Mouse (Mus musculus) adrenal gland, postnatal 14 days (tissue): ENCODE measurements around the gene Dgkh. TPM values are rescaled to one million over a fixed set of nuclear protein-coding genes. Genes with fewer than 3 reads are reported as not detected.
"Not testable (repeated sequence)": the region's sequence is repeated elsewhere in the genome, so short reads cannot be mapped to it uniquely, and the experiment has no call there.

Experiments used
- DNase-seq: peaks from one replicate; pipeline ENCODE4 v3.0.0; 2021; ENCODE audit warnings: mixed read lengths
- long read RNA-seq, 2 experiments: library from polyadenylated mRNA; stranded (forward); transcript quantifications; one replicate each; pipeline ENCODE4 v2.0.0; 2021
- total RNA-seq: library from RNA; stranded (reverse); gene quantifications from 2 replicates; pipeline ENCODE4 v1.2.3, GENCODE M21; 2021

Gene Dgkh
- total RNA-seq: 11.0 and 12.1 TPM in 2 replicates
- long read RNA-seq, experiment 1, full-length matches to known transcripts: 1 of 2 reads
- long read RNA-seq, experiment 1, partial matches to known transcripts: 1 of 2 reads
- long read RNA-seq, experiment 1, other reads (novel, unspliced or antisense): 0 of 2 reads
- long read RNA-seq, experiment 2, partial matches to known transcripts: 2 of 4 reads
- long read RNA-seq, experiment 2, other reads (novel, unspliced or antisense): 2 of 4 reads

DNA sequence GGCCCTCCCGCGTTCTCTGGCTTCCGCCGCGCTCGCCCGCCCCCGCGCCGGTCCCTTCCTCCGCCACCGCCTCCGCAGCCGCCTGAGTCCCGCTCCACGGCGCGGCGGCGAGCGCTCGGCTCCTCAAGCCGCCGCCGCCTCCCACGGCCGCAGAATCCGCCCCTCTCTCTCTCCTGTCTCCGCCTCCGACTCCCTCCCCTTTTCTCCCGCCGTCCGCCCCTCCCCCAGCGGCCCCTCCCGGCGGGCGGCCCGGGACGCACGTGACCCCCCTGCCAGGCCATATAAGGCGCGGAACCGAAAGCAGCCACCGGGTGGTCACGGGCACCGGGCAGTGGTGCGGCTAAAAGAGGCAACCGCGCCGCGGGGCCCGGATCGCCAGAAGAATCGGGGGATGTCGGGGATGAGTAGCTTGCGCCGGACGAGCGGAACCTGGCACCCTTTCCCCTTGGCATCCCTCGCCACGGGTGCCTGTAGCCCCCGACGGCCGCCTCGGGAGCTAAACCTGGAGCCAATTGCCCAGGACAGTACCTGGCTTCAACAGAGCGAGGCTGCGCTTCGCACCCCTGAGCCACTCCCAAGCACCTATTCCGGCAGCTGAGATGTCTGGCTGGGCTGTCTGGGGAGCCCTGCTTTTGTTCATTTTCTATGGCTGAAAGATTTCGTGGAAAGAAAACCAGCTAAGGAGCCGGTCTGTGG is at the start of gene Dgkh:
Gene Dgkh (minus strand): TSS at position 160 of the 696 bp plus-strand sequence.
- peak; percentile 95 for DNase-seq

DNA sequence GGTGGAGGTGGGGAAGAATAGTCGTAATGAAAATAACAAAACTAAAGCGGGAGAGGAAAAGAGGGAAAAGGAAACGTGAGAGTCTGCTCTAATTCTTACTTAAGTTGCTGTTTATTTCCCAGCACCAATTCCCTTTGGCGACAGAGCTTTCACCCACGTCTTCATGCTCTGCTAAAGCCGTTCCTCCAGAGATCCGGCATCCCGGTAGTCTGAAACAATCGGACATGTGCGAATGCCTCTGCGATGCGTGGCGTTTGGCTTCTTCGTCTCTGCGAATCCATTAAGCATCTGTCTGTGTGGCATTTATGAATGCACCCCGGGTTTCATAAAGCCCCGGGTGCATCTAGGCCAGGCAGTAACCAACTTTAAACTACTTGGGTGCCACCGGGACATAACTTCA is 44.6 kb upstream of the Dgkh start:
- no peak for DNase-seq

DNA sequence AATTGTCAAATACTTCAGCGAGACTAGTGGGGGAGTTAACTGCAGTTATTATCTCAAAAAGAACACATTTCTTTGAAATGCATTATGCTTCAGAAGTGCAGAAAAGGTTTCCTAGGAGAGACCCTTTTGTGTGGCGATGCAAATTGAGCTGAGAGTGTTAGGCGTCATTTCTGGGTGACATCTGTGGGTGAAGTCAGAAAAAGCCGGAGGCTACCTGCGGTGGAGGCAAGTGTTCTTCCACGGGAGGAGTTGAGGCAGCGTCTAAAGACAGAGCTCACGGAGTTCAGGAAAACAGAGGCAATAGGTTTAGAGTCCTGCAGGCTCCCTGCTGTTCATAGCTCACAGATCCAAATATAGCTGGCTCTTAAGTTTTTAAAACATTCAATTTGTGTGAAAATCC is 44.1 kb upstream of the Dgkh start:
- no peak for DNase-seq

DNA sequence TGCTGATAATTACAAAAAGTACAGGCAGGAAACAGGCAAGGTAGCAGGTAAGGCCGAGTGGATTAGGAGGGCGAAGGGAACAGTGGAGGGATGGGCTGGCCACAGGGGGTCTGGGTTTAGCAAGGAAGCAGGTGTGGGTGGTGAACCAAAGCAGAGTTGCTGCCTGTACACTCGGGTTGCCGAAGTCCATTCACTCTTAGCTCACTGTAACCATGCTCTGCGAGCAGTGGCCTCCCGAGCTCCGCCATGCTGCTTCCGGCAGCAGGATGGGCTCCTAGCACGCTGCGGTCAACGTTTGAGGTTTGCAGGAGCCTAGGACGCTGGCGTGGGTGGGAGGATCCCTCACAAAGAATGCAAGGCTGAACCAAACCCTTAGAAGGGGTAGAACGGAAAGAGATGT is 43.1 kb upstream of the Dgkh start:
- no peak for DNase-seq

DNA sequence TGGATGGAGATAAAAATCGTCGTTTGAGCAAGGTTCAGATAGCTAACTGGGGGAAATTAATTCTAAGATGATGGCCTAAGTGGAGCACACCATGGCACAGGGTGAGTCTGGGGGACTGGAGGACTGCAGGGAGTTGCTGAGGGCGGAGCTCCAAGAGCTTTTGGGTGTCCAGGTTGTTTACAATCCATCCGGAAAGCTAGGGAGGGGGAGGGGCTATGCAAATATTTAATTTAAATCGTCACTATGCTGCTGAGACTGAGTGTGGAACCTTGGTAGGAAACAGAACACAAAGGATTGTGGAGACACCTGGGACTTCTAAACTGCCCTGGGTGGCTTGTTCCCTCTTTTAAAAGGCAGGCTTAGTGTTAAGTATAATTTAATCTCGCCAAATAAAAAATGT is 42.6 kb upstream of the Dgkh start:
- no peak for DNase-seq

DNA sequence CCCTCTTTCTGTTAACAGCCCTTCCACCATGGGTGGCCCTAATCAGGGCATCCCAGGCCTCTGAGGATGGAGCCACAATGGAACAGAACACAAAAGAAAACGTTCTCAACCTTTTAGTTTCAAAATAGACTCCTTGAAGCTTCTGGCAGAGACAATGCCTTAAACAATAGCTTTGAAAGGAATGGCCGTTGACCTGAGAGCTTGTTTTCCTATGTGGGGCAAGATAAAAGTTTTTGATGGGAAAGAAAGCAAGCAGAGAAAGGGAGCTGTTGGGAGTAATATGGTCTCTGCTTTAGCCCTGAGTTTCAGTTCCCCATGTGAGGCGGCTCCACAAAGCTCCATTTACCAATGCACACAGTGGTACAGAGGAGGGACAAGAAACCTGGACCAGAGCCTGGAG is 37.9 kb upstream of the Dgkh start:
- DNase-seq: no peak

DNA sequence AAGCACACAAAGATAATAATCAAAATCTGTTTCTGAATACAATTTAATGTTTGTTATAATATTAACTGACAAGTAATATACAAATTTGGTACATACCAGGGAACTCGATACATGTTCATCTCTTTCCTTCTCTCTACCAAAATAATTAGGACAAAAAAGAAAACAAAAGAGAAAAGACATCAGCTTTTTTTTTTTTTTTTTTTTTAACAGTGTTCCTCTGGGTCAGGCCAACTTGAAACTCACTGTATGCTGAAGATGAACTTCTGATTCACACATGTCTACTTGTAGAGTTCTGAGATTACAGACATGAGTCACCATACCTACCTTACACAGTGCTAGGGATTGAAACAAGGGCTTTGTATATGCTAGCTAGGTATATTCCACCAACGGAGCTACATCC is 28.5 kb upstream of the Dgkh start:
- DNase-seq: no peak

DNA sequence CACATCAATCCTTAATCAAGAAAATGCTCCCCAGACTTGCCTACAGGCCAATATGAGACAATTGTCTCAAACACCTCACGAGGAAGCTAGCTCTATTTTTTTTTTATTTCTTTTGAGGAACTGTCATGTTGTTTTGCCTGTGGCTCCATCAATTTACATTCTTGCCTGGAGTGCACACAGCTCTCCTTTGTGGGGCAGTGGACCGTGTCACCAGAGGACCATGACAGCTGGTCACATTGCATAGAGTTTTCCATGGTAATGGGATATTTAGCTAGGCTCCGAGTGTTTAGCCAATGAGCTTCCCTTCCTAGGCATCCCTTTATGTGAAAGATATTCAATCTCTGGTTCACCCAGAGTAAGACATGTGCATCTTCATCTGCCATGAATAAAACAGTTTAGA is 26.9 kb upstream of the Dgkh start:
- no peak for DNase-seq

DNA sequence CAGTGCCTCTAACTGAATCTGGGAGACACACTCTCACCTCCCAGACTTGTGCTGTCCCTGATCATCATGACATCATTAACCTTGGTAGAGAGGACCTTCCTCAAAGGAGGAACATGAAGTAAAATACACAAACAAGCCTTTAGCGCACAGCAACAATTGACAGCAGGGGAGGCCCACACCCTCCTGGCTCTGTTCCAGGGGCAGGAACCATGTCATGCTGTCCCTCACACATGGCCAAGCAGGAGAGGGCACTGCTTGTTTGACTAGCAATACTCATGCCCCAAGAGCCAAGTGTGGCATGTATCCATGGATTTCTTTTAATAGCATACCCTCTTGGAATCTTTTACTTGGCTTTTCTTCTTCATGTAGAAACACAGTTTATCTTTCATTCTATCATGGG is 22.7 kb upstream of the Dgkh start:
- peak; percentile 29 for DNase-seq

DNA sequence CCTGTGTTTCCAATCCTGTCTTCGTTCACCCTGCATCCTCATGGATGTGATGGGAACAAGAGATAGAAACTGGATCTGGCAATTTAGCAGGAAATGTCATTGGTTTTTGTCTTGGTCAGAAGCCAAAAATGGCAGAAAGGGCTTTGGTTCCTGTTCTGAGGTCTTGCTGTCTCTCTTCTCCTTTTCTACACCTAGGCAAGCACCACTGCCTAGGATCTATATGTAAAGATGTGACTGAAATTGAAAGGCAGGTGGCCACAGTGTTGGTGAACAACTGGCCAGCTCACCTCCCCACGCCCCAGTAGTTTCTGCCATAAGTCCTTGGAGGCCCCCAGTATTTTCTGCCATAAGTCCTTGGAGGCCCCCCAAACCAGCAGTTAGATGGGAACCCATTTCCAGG is 16.1 kb upstream of the Dgkh start:
- no peak for DNase-seq

DNA sequence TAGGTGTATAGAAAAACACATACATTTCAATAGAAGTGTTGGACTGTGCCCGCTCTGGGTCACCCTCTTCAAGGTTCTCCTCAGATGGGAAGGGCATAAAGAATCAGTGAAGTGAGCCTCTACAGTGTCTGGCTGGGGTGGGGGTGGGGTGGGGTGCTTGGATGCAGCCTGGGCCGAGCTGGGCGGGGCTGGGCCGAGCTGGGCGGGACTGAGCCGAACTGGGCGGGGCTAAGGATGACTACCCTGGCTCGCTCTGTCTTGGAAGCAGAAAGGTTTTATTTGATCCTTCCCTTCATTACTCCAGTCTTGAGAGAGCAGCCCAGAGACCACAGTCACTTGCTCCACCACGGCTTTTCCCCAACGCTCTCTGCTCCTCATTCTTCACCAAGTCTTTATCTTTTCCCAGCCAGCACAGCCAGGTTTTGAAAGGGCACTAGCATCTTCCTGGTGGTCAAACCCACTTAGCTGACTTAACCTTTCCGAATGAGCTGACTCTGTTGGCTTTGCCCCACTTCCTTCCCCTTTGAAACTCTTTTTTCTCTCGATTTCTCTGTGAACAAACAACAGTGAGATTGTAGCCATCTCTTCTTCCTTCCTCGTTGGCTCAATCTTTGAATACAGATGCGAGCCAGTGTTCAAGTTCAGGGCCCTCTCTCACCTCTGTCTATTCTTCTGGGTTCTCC is 15.5 kb upstream of the Dgkh start:
- DNase-seq: no peak

DNA sequence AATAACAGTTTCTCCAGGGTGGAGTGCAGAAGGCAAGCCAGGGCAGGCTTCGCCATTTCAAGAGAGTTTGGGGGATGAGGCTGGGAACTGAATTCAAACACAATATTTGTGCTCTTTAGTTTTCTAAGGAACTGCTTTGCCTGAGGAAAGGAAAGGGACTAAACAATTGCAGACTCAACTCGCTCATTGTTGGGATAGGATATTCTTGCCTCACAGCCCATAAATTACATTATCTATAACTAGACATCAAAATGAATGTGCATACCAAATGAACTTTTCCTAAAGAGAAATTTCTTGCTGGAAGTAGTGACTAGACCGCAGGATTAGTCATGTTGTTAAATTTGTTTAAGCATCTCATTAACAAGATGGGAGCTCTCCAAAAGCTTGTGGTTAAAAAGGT is 14.9 kb upstream of the Dgkh start:
- no peak for DNase-seq

DNA sequence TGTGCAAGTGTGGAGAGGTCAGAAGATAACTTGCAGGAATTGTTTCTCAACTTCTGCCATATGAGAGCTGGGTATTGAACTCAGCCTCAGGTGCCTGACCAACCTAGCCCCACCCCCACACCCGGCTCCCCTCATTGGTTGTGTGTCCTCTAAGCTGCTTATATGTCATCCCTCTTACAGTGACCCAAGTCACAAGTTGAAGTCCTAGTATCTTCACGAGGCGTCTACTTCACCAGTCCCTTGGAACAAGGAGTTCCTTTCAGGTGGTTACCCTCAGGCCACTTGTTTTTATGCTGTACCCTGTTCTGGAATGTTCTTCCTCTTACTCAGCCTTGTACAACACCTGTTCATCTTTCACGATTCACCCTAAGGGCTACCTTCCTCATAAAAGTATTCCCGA is 2.0 kb upstream of the Dgkh start:
- no peak for DNase-seq

DNA sequence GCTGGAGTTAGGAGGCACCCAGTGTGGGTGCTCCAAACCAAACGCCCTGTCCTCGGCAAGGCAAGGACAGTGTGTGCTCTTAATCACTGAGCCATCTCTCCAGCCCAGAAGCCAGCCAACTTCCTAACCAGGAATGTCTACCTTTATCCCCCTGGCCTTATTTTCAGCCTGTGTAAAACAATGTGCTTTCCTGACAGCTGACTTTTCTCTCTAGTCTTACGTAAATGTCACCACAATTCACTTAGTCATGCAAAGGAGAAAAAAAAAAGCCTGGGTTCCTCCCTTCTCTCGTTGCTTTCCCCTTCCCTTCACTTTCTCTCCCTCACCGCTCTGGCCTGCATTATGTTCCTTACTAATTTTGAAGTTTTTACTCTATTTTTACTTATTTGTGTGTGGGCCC is 1.6 kb upstream of the Dgkh start:
- not testable (repeated sequence) for DNase-seq

DNA sequence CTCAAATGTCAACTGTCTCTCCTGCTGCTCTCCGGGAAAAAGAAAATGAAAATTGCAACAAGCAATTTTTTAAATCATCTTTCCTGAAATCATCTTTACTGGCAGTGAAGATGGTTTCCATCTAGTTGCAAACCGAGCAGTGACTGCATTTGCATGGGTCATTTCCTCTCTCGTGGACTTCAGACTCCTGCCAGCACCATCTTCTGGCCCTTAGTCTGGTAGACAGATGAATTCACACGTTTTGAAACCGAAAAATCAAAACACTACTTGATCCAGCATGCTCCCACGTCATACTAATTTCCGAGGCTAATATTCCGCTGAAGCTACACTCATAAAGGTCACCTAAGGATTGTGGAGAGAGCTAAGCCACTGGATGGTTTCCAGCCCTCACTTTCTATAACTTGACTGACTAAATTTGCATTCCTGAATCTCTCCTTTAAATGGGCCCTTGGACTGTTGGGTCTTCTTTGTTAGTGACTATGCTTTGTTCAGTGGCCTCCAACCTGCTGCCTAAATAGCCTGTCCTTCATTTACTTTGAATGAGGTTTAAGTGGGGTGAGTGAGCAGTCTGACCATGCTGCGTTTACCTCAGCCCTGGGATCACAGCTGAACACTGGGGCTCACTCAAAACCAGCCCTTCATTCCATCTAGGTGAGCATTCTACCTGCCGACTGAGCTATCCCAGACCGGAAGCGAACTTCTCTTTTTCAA is 945 bp upstream of the Dgkh start:
- DNase-seq: no peak

DNA sequence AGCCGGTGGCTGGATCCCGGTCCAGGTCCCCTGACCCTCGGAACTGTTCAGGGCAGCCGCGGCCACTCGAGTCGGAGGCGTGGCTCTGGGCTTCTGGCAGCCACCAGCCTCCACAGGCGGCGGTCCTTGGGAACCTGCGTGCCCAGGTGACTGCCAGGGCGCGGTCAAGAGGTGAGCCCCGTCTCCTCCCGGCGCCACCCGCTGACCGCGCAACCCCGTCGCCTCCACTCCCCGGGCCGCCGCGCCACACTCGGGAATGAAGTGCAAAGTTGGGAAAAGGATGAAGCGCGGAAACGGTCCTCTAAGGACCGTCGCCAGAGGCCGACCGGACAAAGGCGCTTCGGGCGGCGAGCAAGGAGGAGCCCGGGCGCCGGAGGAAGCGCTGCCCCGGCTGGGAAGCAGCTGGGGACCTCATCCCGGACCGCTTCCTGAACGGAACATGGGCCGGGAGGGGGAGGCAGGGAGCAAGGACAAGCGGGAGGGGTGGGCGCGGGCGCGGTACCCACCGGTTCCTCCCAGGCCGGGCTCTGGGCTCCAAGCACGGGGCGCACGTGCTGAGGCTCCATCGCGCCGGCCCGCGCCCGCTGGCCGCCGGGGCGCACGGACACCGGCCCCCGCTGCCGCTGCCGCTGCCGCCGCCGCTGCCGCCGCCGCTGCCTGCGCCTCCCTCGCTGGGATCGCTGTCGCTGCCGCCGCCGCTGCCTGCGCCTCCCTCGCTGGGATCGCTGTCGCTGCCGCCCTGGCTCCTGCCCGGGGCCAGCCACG is 542 bp downstream of the Dgkh start:
- peak; percentile 71 for DNase-seq

DNA sequence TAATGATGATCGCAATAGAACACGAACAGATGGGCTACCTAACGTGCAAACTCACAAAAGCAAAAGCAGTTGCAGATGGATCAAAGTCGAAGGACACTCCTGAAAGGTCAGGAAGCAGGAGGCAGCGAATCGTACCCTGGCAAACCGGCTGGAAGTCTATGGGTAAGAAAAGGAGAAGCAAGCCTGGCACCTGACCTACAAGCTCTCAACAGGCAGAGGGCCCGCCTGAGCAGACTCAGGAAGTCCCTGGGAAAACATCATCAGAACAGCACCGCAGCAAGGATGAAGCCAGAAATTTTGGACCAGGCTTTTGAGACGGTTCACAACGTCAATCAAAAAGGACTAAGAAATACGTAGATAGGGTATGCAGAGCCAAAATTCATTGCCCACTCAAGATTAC is 1.3 kb downstream of the Dgkh start:
- DNase-seq: peak; percentile 54

DNA sequence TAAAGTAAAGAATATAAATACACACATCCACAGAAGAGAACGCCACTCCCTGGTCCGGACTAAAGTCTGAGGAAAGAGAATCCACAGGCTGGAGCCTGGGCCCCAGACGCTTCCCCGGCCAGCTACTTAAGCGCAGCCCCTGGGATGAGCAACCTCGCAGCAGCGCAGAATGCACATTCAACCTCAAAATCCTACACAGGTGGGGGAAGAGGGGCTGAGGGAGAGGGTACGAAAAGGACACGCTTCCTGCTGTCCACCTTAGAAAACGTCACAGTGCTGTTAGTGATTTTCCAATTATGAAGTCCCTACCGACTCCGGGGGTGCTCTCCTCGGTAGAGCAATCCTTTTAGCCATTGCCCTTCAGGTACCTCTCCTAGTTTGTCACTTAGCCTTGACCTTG is 6.6 kb downstream of the Dgkh start:
- no peak for DNase-seq

DNA sequence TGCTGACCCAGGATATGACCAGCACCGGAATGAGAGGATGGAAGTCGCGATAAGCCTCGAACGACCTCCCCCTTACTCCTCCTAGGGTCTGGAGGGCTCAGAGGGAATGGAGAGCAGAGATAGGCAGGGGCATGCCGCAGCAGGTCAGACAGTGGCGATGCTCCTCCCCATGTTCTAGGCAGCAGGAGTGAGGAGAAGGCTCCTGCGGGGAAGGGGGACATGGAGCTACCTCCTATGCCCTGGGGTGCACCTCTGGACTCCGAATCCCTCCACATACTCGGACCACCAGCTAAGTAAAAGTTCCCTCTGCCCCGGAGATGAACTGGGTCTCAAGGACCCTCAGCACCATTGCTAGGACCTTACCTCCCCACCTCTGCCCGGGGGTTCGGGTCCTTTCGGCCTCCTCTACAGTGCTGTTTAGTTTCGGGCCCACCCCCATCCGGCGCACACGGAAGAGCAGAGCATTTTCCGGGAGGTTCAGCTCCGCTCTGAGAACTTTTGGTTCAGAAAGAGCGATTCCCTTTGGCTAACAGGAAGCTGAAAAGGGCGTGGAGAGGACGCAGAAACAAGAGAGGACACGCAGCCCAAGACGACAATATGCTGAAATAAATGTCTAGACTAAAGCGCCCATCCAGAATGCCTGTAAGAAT is 7.1 kb downstream of the Dgkh start:
- peak; percentile 45 for DNase-seq

DNA sequence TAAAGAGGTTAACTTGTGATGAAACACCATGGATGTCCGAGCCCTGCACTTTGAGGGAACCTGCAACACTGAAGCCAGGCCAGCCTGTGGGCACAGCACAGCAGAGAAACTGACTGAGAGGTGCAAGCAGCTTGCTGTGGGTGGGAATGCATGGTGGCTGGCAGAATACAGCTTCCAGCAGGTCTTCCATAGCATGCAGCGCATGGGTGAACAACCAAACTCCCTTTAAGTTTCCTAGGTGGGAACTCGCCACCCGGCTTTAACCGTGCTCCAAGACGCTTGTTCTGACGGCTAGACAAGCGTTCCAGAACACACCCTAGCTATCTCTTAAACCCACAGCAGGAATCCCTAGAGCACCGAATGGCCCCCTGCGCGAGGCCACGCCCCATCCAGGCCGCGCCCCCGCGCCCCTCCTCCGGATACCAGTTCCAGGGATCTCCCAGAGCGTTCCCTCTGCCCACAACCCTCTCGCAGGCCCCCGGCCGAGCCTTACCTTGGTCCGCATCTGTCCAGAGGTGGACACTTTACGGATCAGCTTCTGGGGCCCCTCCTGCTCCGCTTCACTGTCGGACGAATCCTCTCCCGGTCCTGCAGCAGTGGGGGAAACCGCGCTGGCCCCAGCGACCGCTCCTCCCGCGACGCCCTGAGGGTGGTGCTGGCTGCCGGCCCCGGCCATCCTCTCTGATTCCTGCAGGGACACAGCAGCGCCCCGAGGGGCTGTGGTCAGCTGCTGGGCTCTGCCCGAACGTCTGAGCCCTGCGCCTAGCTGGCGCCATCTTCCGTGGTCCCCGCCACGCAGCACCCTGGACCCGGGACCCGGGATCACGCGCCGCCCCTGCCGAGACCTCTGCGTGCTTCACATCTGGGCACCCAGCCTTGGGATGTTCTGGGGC is 7.9 kb downstream of the Dgkh start:
- DNase-seq: peak; percentile 84

DNA sequence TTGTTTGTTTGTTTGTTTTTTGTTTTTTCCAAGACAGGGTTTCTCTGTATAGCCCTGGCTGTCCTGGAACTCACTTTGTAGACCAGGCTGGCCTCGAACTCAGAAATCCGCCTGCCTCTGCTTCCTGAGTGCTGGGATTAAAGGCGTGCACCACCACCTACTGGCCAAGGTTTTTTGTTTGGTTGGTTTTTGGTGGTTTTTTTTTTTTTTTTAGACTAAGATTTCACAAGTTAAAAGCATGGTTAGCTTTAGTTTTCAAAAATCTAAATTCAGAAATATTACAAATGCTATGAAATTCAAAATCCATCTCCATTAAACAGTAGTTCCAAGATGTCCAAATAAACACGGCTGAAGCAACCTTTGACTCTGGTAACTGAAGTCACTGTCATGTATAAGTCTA is 8.9 kb downstream of the Dgkh start:
- DNase-seq: not testable (repeated sequence)
